ENCODE assay signal across 16 mouse cellular contexts in the genomic region with DNA sequence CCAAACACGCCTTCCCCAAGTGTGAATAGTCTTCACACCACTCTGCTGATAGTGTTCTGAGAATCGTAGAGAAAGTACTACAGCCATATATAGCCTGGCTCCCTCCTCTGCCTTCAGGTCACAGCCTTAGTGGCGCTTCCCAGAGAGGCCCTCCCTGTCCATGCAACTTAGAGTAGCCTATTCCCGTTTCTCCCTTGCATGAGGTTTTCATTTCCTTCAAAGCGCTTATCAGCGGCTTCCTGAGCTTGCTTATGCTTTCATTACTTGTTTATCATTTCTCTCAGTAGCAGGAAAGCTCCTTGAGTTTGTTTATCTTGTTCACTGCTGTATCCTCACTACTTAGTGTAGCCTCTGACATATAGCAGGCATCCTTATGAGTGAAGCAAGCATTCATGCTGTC. TPM values are rescaled to one million over a fixed set of nuclear protein-coding genes. Genes with fewer than 3 reads are reported as not detected.
DNase-seq lines count a peak whose midpoint lies in the region; ATAC-seq lines count a peak whose summit lies in the region.
"Had no signal": no experiment of that assay in that cellular context is flagged by ENCODE, and none has a peak within 500 bp of the region (broad histone marks: within the 10 kb centered on the region; RNA-seq: fewer than 3 reads in every experiment).

No protein-coding gene starts in this region.

- peaks cover 39% of the 10 kb centered on the region for H3K4me1 ChIP-seq in megakaryocyte, embryonic 14.5 days
- H3K4me1 ChIP-seq in liver, embryonic 13.5 days (replicated peaks) = peaks cover 14% of the 10 kb centered on the region
- no peaks in the 10 kb centered on the region; the same call in 1 of the 2 replicates for H3K4me1 ChIP-seq in lung, embryonic 16.5 days (replicated peaks; ENCODE audit: control insufficient read depth, insufficient read depth, low read length)
- H3K4me1 ChIP-seq in hindbrain, embryonic 10.5 days (replicated peaks) = no peaks in the 10 kb centered on the region
- H3K4me1 ChIP-seq: embryonic facial prominence, embryonic 13.5 days; limb, embryonic 10.5 days had no signal

- no peak overlapping the region for H3K4me2 ChIP-seq in liver, embryonic 13.5 days
- no peak overlapping the region for H3K4me2 ChIP-seq in lung, embryonic 16.5 days (ENCODE audit: low read depth, low read length)
- H3K4me2 ChIP-seq: embryonic facial prominence, embryonic 13.5 days had no signal

- H3K27me3 ChIP-seq in megakaryocyte, embryonic 14.5 days (replicated peaks) = no peaks in the 10 kb centered on the region
- no peaks in the 10 kb centered on the region for H3K27me3 ChIP-seq in liver, embryonic 13.5 days
- no peaks in the 10 kb centered on the region for H3K27me3 ChIP-seq in lung, embryonic 16.5 days (ENCODE audit: control insufficient read depth, insufficient read depth, low read depth, low read length)
- no peaks in the 10 kb centered on the region for H3K27me3 ChIP-seq in hindbrain, embryonic 10.5 days (ENCODE audit: insufficient read depth, poor library complexity, severe bottlenecking)
- H3K27me3 ChIP-seq: embryonic facial prominence, embryonic 13.5 days had no signal

- DNase-seq in liver, embryonic 13.5 days = no peak
- peak; percentile 35 for DNase-seq in yolk sac, embryonic 10.5 days (ENCODE audit: low spot score)
- no peak for DNase-seq in layer of hippocampus, postnatal 36 days
- DNase-seq in hindbrain, embryonic 10.5 days (ENCODE audit: low spot score) = no peak
- DNase-seq: cerebellum, adult 8-10 months; forebrain, postnatal 0 days; heart, adult 11 months; heart, postnatal 14 days; thymus, postnatal 14 days had no signal

- peaks cover 82% of the 10 kb centered on the region for H3K36me3 ChIP-seq in megakaryocyte, embryonic 14.5 days (replicated peaks; ENCODE audit: low read length)
- H3K36me3 ChIP-seq in liver, embryonic 13.5 days = peaks cover 58% of the 10 kb centered on the region
- peaks cover 3% of the 10 kb centered on the region for H3K36me3 ChIP-seq in lung, embryonic 16.5 days (ENCODE audit: control insufficient read depth, insufficient read depth, low read length)
- peaks cover 72% of the 10 kb centered on the region for H3K36me3 ChIP-seq in hindbrain, embryonic 10.5 days

- H3K9ac ChIP-seq in liver, embryonic 13.5 days = no peak overlapping the region
- no peak overlapping the region for H3K9ac ChIP-seq in lung, embryonic 16.5 days (ENCODE audit: low read length)
- H3K9ac ChIP-seq: embryonic facial prominence, embryonic 13.5 days; forebrain, postnatal 0 days had no signal

- WGBS in liver, embryonic 13.5 days (ENCODE audit: insufficient replicate concordance) = 60% methylated on average over 6 of the region's 6 CpGs
- 48% methylated on average over 6 of the region's 6 CpGs for WGBS in lung, embryonic 16.5 days
- 87% methylated on average over 6 of the region's 6 CpGs for WGBS in hindbrain, embryonic 10.5 days

- peak overlapping the region; percentile 53 for H3K27ac ChIP-seq in liver, embryonic 13.5 days
- H3K27ac ChIP-seq in lung, embryonic 16.5 days (ENCODE audit: low read length) = peak overlapping the region; percentile 31; the same call in 1 of the 2 replicates
- H3K27ac ChIP-seq in hindbrain, embryonic 10.5 days = no peak overlapping the region
- H3K27ac ChIP-seq: embryonic facial prominence, embryonic 13.5 days; hindbrain, postnatal 0 days; left cerebral cortex, adult 2 months; limb, embryonic 10.5 days had no signal

- peaks cover 6% of the 10 kb centered on the region for H3K9me3 ChIP-seq in megakaryocyte, embryonic 14.5 days
- H3K9me3 ChIP-seq in liver, embryonic 13.5 days (replicated peaks) = no peaks in the 10 kb centered on the region
- no peaks in the 10 kb centered on the region for H3K9me3 ChIP-seq in lung, embryonic 16.5 days (ENCODE audit: control insufficient read depth, low read length)
- H3K9me3 ChIP-seq in hindbrain, embryonic 10.5 days = no peaks in the 10 kb centered on the region
- H3K9me3 ChIP-seq: embryonic facial prominence, embryonic 13.5 days; limb, embryonic 10.5 days had no signal

- no peak for ATAC-seq in megakaryocyte, adult 5-6 weeks (ENCODE audit: poor library complexity, severe bottlenecking)
- ATAC-seq in liver, embryonic 13.5 days (ENCODE audit: low read depth) = peak; percentile 58; the same call in 1 of the 2 replicates
- peak; percentile 70 for ATAC-seq in lung, embryonic 16.5 days (ENCODE audit: low read depth)
- ATAC-seq: forebrain, postnatal 0 days; hindbrain, postnatal 0 days had no signal

- peak overlapping the region; percentile 20 for H3K4me3 ChIP-seq in megakaryocyte, embryonic 14.5 days (replicated peaks)
- no peak overlapping the region for H3K4me3 ChIP-seq in liver, embryonic 13.5 days (replicated peaks)
- no peak overlapping the region for H3K4me3 ChIP-seq in lung, embryonic 16.5 days (ENCODE audit: low read length)
- H3K4me3 ChIP-seq in hindbrain, embryonic 10.5 days = no peak overlapping the region
- H3K4me3 ChIP-seq: embryonic facial prominence, embryonic 13.5 days; left cerebral cortex, adult 2 months; limb, embryonic 10.5 days had no signal

RNA-seq across cellular contexts. Expression of a gene that starts 23.6 kb away (rescaled TPM):
- 5.5 and 10.8 TPM in 2 replicates for polyA plus RNA-seq in megakaryocyte, embryonic 14.5 days (2012; ENCODE audit: insufficient read depth, low replicate concordance)
- 11.7 and 22.2 TPM in 2 replicates for total RNA-seq in megakaryocyte, adult 5-6 weeks (2015)
- total RNA-seq in megakaryocyte, adult 5-6 weeks (2017) = 18.7 and 19.7 TPM in 2 replicates
- 14.0 and 16.2 TPM in 2 replicates for polyA plus RNA-seq in liver, embryonic 13.5 days (2015; fragmentation: Nextera tagmentation; extraction: Ambion mirVana)
- polyA plus RNA-seq in lung, embryonic 16.5 days (2015; fragmentation: Nextera tagmentation; extraction: Ambion mirVana) = 25.5 and 25.7 TPM in 2 replicates
- total RNA-seq in layer of hippocampus, postnatal 36 days (2021) = 10 to 100 TPM; 20.4 to 22.7 TPM
- 36.5 and 39.7 TPM in 2 replicates for polyA plus RNA-seq in hindbrain, embryonic 10.5 days (2016; fragmentation: Nextera tagmentation; extraction: Ambion mirVana)

RNA-seq across cellular contexts. Expression of a gene that starts 23.7 kb away (rescaled TPM):
- 5.5 and 8.2 TPM in 2 replicates for polyA plus RNA-seq in megakaryocyte, embryonic 14.5 days (2012; ENCODE audit: insufficient read depth, low replicate concordance)
- total RNA-seq in megakaryocyte, adult 5-6 weeks (2015) = 26.7 and 26.9 TPM in 2 replicates
- total RNA-seq in megakaryocyte, adult 5-6 weeks (2017) = 17.0 and 21.7 TPM in 2 replicates
- polyA plus RNA-seq in liver, embryonic 13.5 days (2015; fragmentation: Nextera tagmentation; extraction: Ambion mirVana) = 30.0 and 35.5 TPM in 2 replicates
- 40.4 and 43.4 TPM in 2 replicates for polyA plus RNA-seq in lung, embryonic 16.5 days (2015; fragmentation: Nextera tagmentation; extraction: Ambion mirVana)
- total RNA-seq in layer of hippocampus, postnatal 36 days (2021) = 10 to 100 TPM; 46.4 to 54.7 TPM
- 55.7 and 56.8 TPM in 2 replicates for polyA plus RNA-seq in hindbrain, embryonic 10.5 days (2016; fragmentation: Nextera tagmentation; extraction: Ambion mirVana)
